Mouse (Mus musculus) neural tube, embryonic 11.5 days (tissue): ENCODE measurements around the gene Guca2b. TPM values are rescaled to one million over a fixed set of nuclear protein-coding genes. Genes with fewer than 3 reads are reported as not detected.

Experiments used
- ATAC-seq: fragments of 200-750 bp; cut with Nextera tagmentation; 2 replicates; pipeline ENCODE4 v1.8.0; 2017; ENCODE audit warnings: moderate number of reproducible peaks, mild to moderate bottlenecking, moderate TSS enrichment, moderate library complexity; ENCODE audit not compliant: insufficient read depth, low FRiP score, low TSS enrichment
- DNase-seq: peaks from one replicate; pipeline ENCODE4 v3.0.0-alpha.2; 2015; ENCODE audit warnings: low spot score
- H3K27ac ChIP-seq: fragments of 300-500 bp; sonication (generic); 2 replicates; pipeline ENCODE4 v1.5.1; 2014; ENCODE audit warnings: low read depth, mild to moderate bottlenecking, low read length
- H3K27me3 ChIP-seq: fragments of 300-500 bp; sonication (generic); 2 replicates; pipeline ENCODE4 v1.6.1; 2014; ENCODE audit warnings: mild to moderate bottlenecking, low read length, mixed read lengths; ENCODE audit not compliant: control insufficient read depth, insufficient read depth
- H3K36me3 ChIP-seq: fragments of 300-500 bp; sonication (generic); 2 replicates; pipeline ENCODE4 v1.6.1; 2014; ENCODE audit warnings: mild to moderate bottlenecking, low read length, moderate library complexity, mixed read lengths; ENCODE audit not compliant: control insufficient read depth, insufficient read depth
- H3K4me1 ChIP-seq: fragments of 300-500 bp; sonication (generic); 2 replicates; pipeline ENCODE4 v1.6.1; 2014; ENCODE audit warnings: low read length, mixed read lengths; ENCODE audit not compliant: control insufficient read depth, insufficient read depth
- H3K4me2 ChIP-seq: fragments of 300-500 bp; sonication (generic); 2 replicates; pipeline ENCODE4 v1.6.1; 2014; ENCODE audit warnings: low read depth, mild to moderate bottlenecking, moderate library complexity
- H3K4me3 ChIP-seq: fragments of 300-500 bp; sonication (generic); 2 replicates; pipeline ENCODE4 v1.5.1; 2014; ENCODE audit warnings: low read depth, low read length
- H3K9ac ChIP-seq: fragments of 300-500 bp; sonication (generic); 2 replicates; pipeline ENCODE4 v1.6.1; 2014; ENCODE audit warnings: mild to moderate bottlenecking, low read length
- H3K9me3 ChIP-seq: fragments of 300-500 bp; sonication (generic); 2 replicates; pipeline ENCODE4 v1.6.1; 2016; ENCODE audit warnings: low read length; ENCODE audit not compliant: control insufficient read depth
- WGBS: fragments of 180-500 bp; shearing (Covaris S2); extraction: QIAGEN DNeasy Blood & Tissue Kit; methylation state at CpG from one replicate; pipeline ENCODE4 v1.1.7; 2014; 5-methylcytosine and 5-hydroxymethylcytosine counted together
- polyA plus RNA-seq: library from polyadenylated mRNA; unstranded; fragments of >200 nt; fragmentation: Nextera tagmentation; extraction: Ambion mirVana; gene quantifications from 2 replicates; pipeline ENCODE4 v1.2.1, GENCODE M21; 2014

Gene Guca2b
- polyA plus RNA-seq, result not detected in 2 replicates

- DNase-seq, result no peak
- Histone ChIP-seq H3K9ac (no peak within 1 kb of the TSS), H3K27ac (no peak within 1 kb of the TSS), H3K27me3 (no peaks in the 10 kb centered on the region), H3K9me3 (no peaks in the 10 kb centered on the region), H3K36me3 (no peaks in the 10 kb centered on the region), H3K4me2 (no peak within 1 kb of the TSS), H3K4me3 (no peak within 1 kb of the TSS), H3K4me1 (no peaks in the 10 kb centered on the region)
- whole genome bisulfite sequencing, result 78% methylated on average over 4 of the region's 4 CpGs
- no peak for ATAC-seq
Measured at GRCm38 (mm10) chr4:119658731-119659130, at the start of gene Guca2b. Gene Guca2b (minus strand): TSS chr4:119658954.

- Histone ChIP-seq H3K4me3 (no peak overlapping the region), H3K4me2 (no peak overlapping the region), H3K27me3 (no peaks in the 10 kb centered on the region), H3K9me3 (no peaks in the 10 kb centered on the region), H3K36me3 (no peaks in the 10 kb centered on the region), H3K4me1 (peaks cover 2% of the 10 kb centered on the region; the same call in 1 of the 2 replicates), H3K9ac (no peak overlapping the region), H3K27ac (no peak overlapping the region)
- ATAC-seq (no peak), DNase-seq (no peak)
- 11% methylated on average over 3 of the region's 3 CpGs for WGBS
Measured at GRCm38 (mm10) chr4:119707751-119708150, 49.0 kb upstream of the Guca2b start.

GRCm38 (mm10) chr4:119707326-119707725, 48.6 kb upstream of the Guca2b start:
- H3K27me3 ChIP-seq, result no peaks in the 10 kb centered on the region
- H3K4me1 ChIP-seq, result peaks cover 2% of the 10 kb centered on the region; the same call in 1 of the 2 replicates
- H3K4me2 ChIP-seq, result no peak overlapping the region
- ATAC-seq (no peak), DNase-seq (no peak)
- no peaks in the 10 kb centered on the region for H3K9me3 ChIP-seq
- H3K27ac ChIP-seq, result no peak overlapping the region
- H3K36me3 ChIP-seq, result no peaks in the 10 kb centered on the region
- no peak overlapping the region for H3K4me3 ChIP-seq
- H3K9ac ChIP-seq, result no peak overlapping the region
- WGBS, result 57% methylated on average over 5 of the region's 5 CpGs

- WGBS, result 90% methylated on average over 8 of the region's 8 CpGs
- H3K4me1 ChIP-seq, result peaks cover 2% of the 10 kb centered on the region; the same call in 1 of the 2 replicates
- DNase-seq (no peak), ATAC-seq (no peak)
- H3K36me3 ChIP-seq, result no peaks in the 10 kb centered on the region
- no peak overlapping the region for H3K4me3 ChIP-seq
- no peaks in the 10 kb centered on the region for H3K9me3 ChIP-seq
- no peak overlapping the region for H3K4me2 ChIP-seq
- no peak overlapping the region for H3K9ac ChIP-seq
- H3K27ac ChIP-seq, result no peak overlapping the region
- no peaks in the 10 kb centered on the region for H3K27me3 ChIP-seq
Measured at GRCm38 (mm10) chr4:119703965-119704364, 45.2 kb upstream of the Guca2b start.

- Histone ChIP-seq H3K36me3 (no peaks in the 10 kb centered on the region), H3K4me2 (no peak overlapping the region), H3K9ac (no peak overlapping the region), H3K27ac (no peak overlapping the region), H3K9me3 (no peaks in the 10 kb centered on the region), H3K4me3 (no peak overlapping the region), H3K4me1 (no peaks in the 10 kb centered on the region), H3K27me3 (no peaks in the 10 kb centered on the region)
- WGBS, result 90% methylated on average over 11 of the region's 11 CpGs
- no peak for ATAC-seq
- no peak for DNase-seq
Measured at GRCm38 (mm10) chr4:119701269-119701954, 42.7 kb upstream of the Guca2b start.

DNA sequence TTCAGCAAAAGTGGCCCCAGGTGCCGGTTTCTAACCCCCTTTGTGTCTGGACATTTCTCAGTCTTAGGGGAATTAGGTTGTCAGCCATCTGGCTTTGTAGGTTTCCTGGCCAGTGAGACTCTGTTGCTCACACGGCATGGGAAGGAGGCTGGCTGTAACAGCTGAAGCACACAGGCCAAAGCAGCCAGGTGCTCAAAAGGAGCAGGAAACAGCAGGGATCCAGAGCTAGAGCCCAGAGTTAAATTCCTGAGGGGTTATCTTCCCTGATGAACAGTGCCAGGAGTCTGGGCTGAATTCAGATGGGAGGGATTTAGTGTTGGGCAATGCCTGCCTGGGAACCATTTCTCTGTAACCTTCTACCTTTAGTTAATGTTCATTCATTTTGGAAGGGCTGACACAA, 39.6 kb upstream of the Guca2b start:
- Histone ChIP-seq H3K4me3 (no peak overlapping the region), H3K9me3 (no peaks in the 10 kb centered on the region), H3K9ac (no peak overlapping the region), H3K27me3 (no peaks in the 10 kb centered on the region), H3K27ac (no peak overlapping the region), H3K4me1 (no peaks in the 10 kb centered on the region), H3K4me2 (no peak overlapping the region), H3K36me3 (no peaks in the 10 kb centered on the region)
- ATAC-seq (no peak), DNase-seq (no peak)
- 61% methylated on average over 2 of the region's 2 CpGs for WGBS

DNA sequence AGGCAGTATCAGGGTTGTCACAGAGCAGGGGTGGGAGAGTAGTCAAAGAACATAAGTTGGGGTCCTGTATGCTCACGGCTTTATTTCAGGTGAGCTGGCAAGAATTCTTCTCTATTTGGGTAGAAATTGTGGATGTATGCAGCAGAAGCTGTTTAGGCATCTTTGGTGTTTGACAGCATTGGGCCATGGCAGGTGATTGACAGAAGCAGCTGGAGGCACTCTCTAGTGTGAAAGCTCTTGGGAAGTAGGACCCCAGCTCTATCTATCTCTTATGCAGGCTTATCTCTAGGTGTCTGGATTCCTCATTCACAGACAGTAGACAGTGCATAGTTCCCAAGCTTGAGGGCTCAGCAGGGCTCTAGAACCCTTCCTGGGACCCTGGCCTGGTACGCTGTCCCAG, 27.0 kb upstream of the Guca2b start:
- H3K27ac ChIP-seq, result no peak overlapping the region
- H3K4me3 ChIP-seq, result no peak overlapping the region
- H3K4me1 ChIP-seq, result peaks cover 3% of the 10 kb centered on the region; the same call in 1 of the 2 replicates
- no peak overlapping the region for H3K9ac ChIP-seq
- H3K36me3 ChIP-seq, result no peaks in the 10 kb centered on the region
- H3K4me2 ChIP-seq, result no peak overlapping the region
- ATAC-seq, result no peak
- H3K27me3 ChIP-seq, result no peaks in the 10 kb centered on the region
- no peak for DNase-seq
- WGBS, result 92% methylated on average over 2 of the region's 2 CpGs
- no peaks in the 10 kb centered on the region for H3K9me3 ChIP-seq

- Histone ChIP-seq H3K9ac (no peak overlapping the region), H3K9me3 (no peaks in the 10 kb centered on the region), H3K4me1 (peaks cover 3% of the 10 kb centered on the region; the same call in 1 of the 2 replicates), H3K36me3 (no peaks in the 10 kb centered on the region), H3K27me3 (no peaks in the 10 kb centered on the region), H3K27ac (no peak overlapping the region), H3K4me3 (no peak overlapping the region), H3K4me2 (no peak overlapping the region)
- ATAC-seq (no peak), DNase-seq (peak; percentile 40)
- 43% methylated on average over 5 of the region's 5 CpGs for WGBS
Measured at GRCm38 (mm10) chr4:119682596-119682995, 23.8 kb upstream of the Guca2b start.

- H3K27ac ChIP-seq, result no peak overlapping the region
- DNase-seq (no peak), ATAC-seq (no peak)
- no peaks in the 10 kb centered on the region for H3K9me3 ChIP-seq
- no peak overlapping the region for H3K4me3 ChIP-seq
- no peak overlapping the region for H3K9ac ChIP-seq
- no peaks in the 10 kb centered on the region for H3K36me3 ChIP-seq
- no peaks in the 10 kb centered on the region for H3K27me3 ChIP-seq
- 43% methylated on average over 5 of the region's 5 CpGs for WGBS
- H3K4me2 ChIP-seq, result no peak overlapping the region
- H3K4me1 ChIP-seq, result no peaks in the 10 kb centered on the region
Measured at GRCm38 (mm10) chr4:119672685-119673084, 13.9 kb upstream of the Guca2b start.
